Mouse (Mus musculus) olfactory bulb, adult 2 months (tissue): Measurements from ENCODE around the gene Gna15.

Source experiments
- CTCF ChIP-seq: fragments of 200-500 bp; IDR thresholded peaks from 2 replicates; pipeline ENCODE4 v1.5.1; 2012; ENCODE audit warnings: low read depth, mild to moderate bottlenecking, low read length, moderate library complexity; ENCODE audit not compliant: insufficient read depth
- POLR2A ChIP-seq: fragments of 200-500 bp; IDR thresholded peaks from 2 replicates; pipeline ENCODE4 v1.6.1; 2012; ENCODE audit warnings: mild to moderate bottlenecking, low read depth, low read length, moderate library complexity; ENCODE audit not compliant: insufficient read depth

DNA sequence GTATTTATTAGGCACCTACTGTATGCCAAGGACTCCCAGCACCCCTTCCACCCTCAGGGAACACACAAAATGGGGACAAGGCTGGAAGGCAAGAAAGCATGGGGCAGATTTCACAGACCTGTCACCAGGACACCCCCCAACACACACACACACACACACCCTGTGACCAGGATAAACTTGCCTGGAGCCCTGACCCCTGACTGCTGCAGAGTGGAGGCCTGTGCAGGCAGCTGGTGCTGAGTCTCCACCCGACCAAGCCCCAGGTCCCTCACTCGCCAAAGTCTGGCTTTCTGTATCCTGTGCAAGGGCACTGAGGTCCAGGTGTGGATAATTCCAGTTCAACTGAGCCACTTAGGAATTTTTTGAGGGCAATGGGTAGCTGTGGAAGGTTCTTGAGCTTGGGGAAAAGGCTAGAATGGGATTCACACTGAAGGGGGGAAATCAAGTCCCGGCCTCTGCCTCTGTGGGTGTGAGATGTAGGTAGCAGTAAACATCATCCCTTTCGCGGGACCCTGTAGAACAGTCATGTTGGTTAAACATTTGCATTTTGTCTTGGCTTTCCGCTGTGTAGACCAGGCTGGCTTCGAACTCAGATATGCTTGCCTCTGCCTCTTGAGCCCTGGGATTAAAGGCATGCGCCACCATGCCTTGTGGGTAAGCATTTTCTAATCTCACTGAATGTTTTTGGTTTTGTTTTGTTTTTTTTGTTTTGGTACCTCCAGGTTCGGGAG is 45.6 kb upstream of the Gna15 start:
- TF ChIP-seq CTCF = no peak
- no peak for TF ChIP-seq POLR2A
